Comparison of ENCODE assay signal across 25 mouse cellular contexts in the genomic region with DNA sequence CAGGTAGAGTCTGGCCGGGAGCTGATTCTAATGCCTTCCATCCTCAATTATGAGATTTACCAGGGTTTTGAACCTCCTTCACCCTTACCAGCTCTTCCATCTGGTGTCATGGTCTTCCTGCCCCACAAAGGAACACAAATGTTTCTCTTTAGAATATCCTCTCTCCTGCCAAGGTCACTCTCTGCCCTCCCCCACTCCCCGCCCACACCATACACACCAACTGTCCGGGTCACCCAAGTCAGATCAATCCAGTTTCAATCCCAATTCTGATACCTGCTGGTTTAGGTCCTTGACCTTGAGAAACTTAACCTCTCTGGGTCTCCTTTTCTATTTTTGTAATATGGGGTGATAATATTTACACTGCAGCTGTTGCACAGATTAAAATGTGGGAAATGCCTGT. TPM values are rescaled to one million over a fixed set of nuclear protein-coding genes. Genes with fewer than 3 reads are reported as not detected.
DNase-seq lines count a peak whose midpoint lies in the region; TF ChIP-seq lines count a peak whose summit lies in the region.
"Had no signal": no experiment of that assay in that cellular context is flagged by ENCODE, and none has a peak within 500 bp of the region (broad histone marks: within the 10 kb centered on the region; RNA-seq: fewer than 3 reads in every experiment).

No protein-coding gene starts in this region.

- peaks cover 3% of the 10 kb centered on the region for H3K4me1 ChIP-seq in ES-Bruce4 (ENCODE audit: control insufficient read depth, insufficient read depth, low read length)
- H3K4me1 ChIP-seq: embryonic facial prominence, embryonic 10.5 days; embryonic facial prominence, embryonic 12.5 days; forebrain, embryonic 12.5 days; forebrain, embryonic 15.5 days had no signal

- H3K9ac ChIP-seq in ES-Bruce4 (ENCODE audit: low read depth, poor library complexity, severe bottlenecking) = no peak overlapping the region
- H3K9ac ChIP-seq: embryonic facial prominence, embryonic 12.5 days; forebrain, embryonic 12.5 days; forebrain, embryonic 15.5 days; forebrain, postnatal 0 days had no signal

- peaks cover 7% of the 10 kb centered on the region for H3K9me3 ChIP-seq in ES-Bruce4 (replicated peaks; ENCODE audit: control insufficient read depth, insufficient read depth, low read length, poor library complexity, severe bottlenecking)
- H3K9me3 ChIP-seq: embryonic facial prominence, embryonic 10.5 days; embryonic facial prominence, embryonic 12.5 days; forebrain, embryonic 12.5 days; forebrain, embryonic 15.5 days; G1E had no signal

- no peaks in the 10 kb centered on the region for H3K36me3 ChIP-seq in ES-Bruce4 (ENCODE audit: control insufficient read depth, insufficient read depth, low read length, poor library complexity, severe bottlenecking)
- H3K36me3 ChIP-seq: embryonic facial prominence, embryonic 10.5 days; embryonic facial prominence, embryonic 12.5 days; forebrain, embryonic 12.5 days; forebrain, embryonic 15.5 days; G1E had no signal

- DNase-seq in ES-CJ7 (ENCODE audit: low read depth, low spot score) (peak; percentile 86), R1 (ENCODE audit: low read depth, low spot score) (peak; percentile 64)
- no peak for DNase-seq in left cerebral cortex, adult 11 months (ENCODE audit: low spot score)
- DNase-seq in natural killer cell, adult 2 months (ENCODE audit: low spot score in 2 of 2) = no peak
- no peak for DNase-seq in thymus, adult 18-20 months
- DNase-seq: adrenal gland, adult 8-10 months; adrenal gland, postnatal 14 days; adrenal gland, postnatal 36 days; cerebellum, adult 11-12 months; cerebellum, adult 2 months; cerebellum, adult 9-10 months; cerebellum, postnatal 10 days; cerebellum, postnatal 25 days; forebrain, postnatal 0 days had no signal

- no peaks in the 10 kb centered on the region for H3K27me3 ChIP-seq in ES-Bruce4 (ENCODE audit: control insufficient read depth, insufficient read depth, low read length, poor library complexity, severe bottlenecking)
- H3K27me3 ChIP-seq: embryonic facial prominence, embryonic 12.5 days; forebrain, embryonic 12.5 days; forebrain, embryonic 15.5 days; Patski had no signal

- no peak for TF ChIP-seq CTCF in ES-Bruce4 (IDR thresholded peaks at IDR 0.05; ENCODE audit: low read depth, low read length)

- H3K4me3 ChIP-seq in ES-Bruce4 (ENCODE audit: low read depth, low read length) = no peak overlapping the region
- H3K4me3 ChIP-seq: embryonic facial prominence, embryonic 10.5 days; embryonic facial prominence, embryonic 12.5 days; forebrain, embryonic 12.5 days; forebrain, embryonic 15.5 days had no signal

- peak overlapping the region; percentile 71; the same call in 1 of the 2 replicates for H3K27ac ChIP-seq in ES-Bruce4 (ENCODE audit: insufficient read depth, low read length)
- H3K27ac ChIP-seq: embryonic facial prominence, embryonic 10.5 days; embryonic facial prominence, embryonic 12.5 days; forebrain, embryonic 12.5 days; forebrain, embryonic 15.5 days had no signal

- no peak for TF ChIP-seq POLR2A in ES-Bruce4 (IDR thresholded peaks at IDR 0.05; ENCODE audit: insufficient read depth, low read length)

- TF ChIP-seq EP300 in ES-Bruce4 (IDR thresholded peaks at IDR 0.05; ENCODE audit: insufficient read depth, low read depth, low read length) = peak; percentile 86

RNA-seq across cellular contexts. Expression of gene Xaf1, which starts 13.9 kb away (rescaled TPM):
- 8.2 and 9.0 TPM in 2 replicates for polyA plus RNA-seq in ES-Bruce4 (2011; ENCODE audit: insufficient read depth, insufficient read length, low read depth, missing spikeins)

RNA-seq across cellular contexts. Expression of gene Slc13a5, which starts 20.5 kb away (rescaled TPM):
- 0.31 and 1.4 TPM in 2 replicates for polyA plus RNA-seq in ES-Bruce4 (2011; ENCODE audit: insufficient read depth, insufficient read length, low read depth, missing spikeins)
- polyA plus RNA-seq: activated CD4-positive, CD25-positive, alpha-beta regulatory T cell, adult 4 months; forebrain, embryonic 12.5 days; G1E had no signal

RNA-seq across cellular contexts. Expression of gene Fbxo39, which starts 26.7 kb away (rescaled TPM):
- polyA plus RNA-seq in ES-Bruce4 (2011; ENCODE audit: insufficient read depth, insufficient read length, low read depth, missing spikeins) = not detected in 2 replicates
- polyA plus RNA-seq: C2C12; cerebellum, adult 2 months; cortical plate, adult 2 months; embryonic facial prominence, embryonic 10.5 days; embryonic facial prominence, embryonic 12.5 days; embryonic facial prominence, embryonic 14.5 days; forebrain, embryonic 12.5 days; forebrain, embryonic 15.5 days; forebrain, postnatal 0 days; G1E; Patski had no signal

Comparison
In these comparisons a context has a peak if more than half of its experiments do, and no peak if none do; other contexts are left out.
1. DNase-seq: peak in ES-CJ7 (single experiment) and R1 (single experiment); none in left cerebral cortex, adult 11 months (single experiment), natural killer cell, adult 2 months (0 of 2) and thymus, adult 18-20 months (0 of 2).